Mouse (Mus musculus): ENCODE results near the gene Peli2. TPM values are rescaled to one million over a fixed set of nuclear protein-coding genes. Genes with fewer than 3 reads are reported as not detected.

Peli2 gene
- polyA plus RNA-seq, 1 experiment from 2014 or later = 5.1 TPM

DNA sequence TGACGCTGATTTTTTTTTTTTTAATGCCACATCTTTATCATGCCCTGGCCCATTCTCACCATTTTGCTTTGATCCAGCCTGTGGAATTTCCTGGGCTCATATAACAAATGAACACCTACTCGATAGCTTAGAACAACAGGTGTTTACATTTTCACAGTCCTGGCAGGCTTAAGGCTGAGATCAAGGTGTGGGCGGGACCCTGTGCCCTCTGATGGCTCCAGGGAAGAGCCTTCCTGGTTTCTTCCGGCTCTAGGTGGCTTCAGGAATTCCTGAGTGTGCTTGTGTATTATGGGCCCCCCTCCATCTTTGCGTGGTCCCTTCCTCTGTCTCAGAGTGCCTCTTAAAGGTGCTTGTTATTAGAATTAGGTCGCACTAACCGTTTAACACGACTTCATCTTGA is 44.3 kb downstream of the Peli2 start:
- no peaks in the 10 kb centered on the region for H3K4me1 ChIP-seq (ENCODE audit: control insufficient read depth, insufficient read depth, low read length)
- H3K27ac ChIP-seq (ENCODE audit: low read depth, low read length) = no peak overlapping the region
- no peak for ATAC-seq
- H3K4me3 ChIP-seq (ENCODE audit: low read depth, low read length) = no peak overlapping the region
- H3K36me3 ChIP-seq (ENCODE audit: control insufficient read depth, insufficient read depth, low read length) = no peaks in the 10 kb centered on the region
- H3K27me3 ChIP-seq (replicated peaks; ENCODE audit: control insufficient read depth, insufficient read depth, low read length) = no peaks in the 10 kb centered on the region
- DNase-seq (ENCODE audit: low spot score) = no peak
- 75% methylated on average over 8 of the region's 8 CpGs for WGBS
- no peaks in the 10 kb centered on the region for H3K9me3 ChIP-seq (replicated peaks; ENCODE audit: control insufficient read depth, low read length)
- no peak overlapping the region for H3K4me2 ChIP-seq (ENCODE audit: low read length)
- no peak overlapping the region for H3K9ac ChIP-seq (ENCODE audit: low read length)

DNA sequence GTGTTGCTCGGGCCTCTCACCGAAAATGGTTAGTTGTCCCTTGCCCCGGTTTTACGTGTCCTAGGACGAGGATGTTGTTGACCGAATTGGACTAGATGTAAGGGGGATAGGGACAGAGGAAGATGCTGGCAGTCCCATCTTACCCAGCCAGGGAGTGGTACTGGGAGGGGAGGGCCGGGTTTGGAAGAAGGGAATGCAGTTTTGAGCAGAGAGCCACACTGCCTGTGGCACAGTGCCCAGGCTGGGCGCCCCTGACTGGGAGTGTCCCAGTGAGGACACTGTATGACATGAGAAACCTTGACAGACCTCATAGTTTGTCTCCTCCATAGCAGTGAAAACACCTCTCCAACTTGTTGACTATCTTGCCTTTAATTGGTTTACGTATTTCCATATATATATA is 45.8 kb downstream of the Peli2 start:
- Histone ChIP-seq H3K36me3 (ENCODE audit: control insufficient read depth, insufficient read depth, low read length) (no peaks in the 10 kb centered on the region), H3K4me2 (ENCODE audit: low read length) (no peak overlapping the region), H3K9ac (ENCODE audit: low read length) (no peak overlapping the region), H3K27ac (ENCODE audit: low read depth, low read length) (no peak overlapping the region), H3K9me3 (replicated peaks; ENCODE audit: control insufficient read depth, low read length) (no peaks in the 10 kb centered on the region), H3K4me3 (ENCODE audit: low read depth, low read length) (no peak overlapping the region), H3K4me1 (ENCODE audit: control insufficient read depth, insufficient read depth, low read length) (peaks cover 2% of the 10 kb centered on the region), H3K27me3 (replicated peaks; ENCODE audit: control insufficient read depth, insufficient read depth, low read length) (no peaks in the 10 kb centered on the region)
- no peak for DNase-seq (ENCODE audit: low spot score)
- 87% methylated on average over 9 of the region's 9 CpGs for WGBS
- ATAC-seq = no peak

DNA sequence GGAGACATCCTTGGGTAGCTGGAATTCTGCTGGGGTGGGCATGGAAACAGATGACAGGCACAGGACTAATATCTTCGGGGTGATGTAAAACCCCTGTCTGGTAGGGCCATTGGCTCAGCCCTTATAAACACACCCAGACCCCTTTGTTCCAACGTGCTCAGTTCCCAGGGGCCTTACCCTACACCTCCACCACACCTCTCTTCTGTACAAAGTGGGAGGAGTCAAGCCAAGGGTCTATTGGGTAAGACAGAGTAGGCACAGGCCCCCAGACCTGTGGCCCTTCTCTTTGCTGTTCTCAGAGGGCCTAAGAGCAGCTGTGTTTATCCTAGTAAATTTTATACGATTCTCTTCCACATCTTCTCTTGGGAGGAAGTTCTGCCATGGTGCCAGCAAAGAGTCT is 46.4 kb downstream of the Peli2 start:
- no peaks in the 10 kb centered on the region for H3K27me3 ChIP-seq (replicated peaks; ENCODE audit: control insufficient read depth, insufficient read depth, low read length)

DNA sequence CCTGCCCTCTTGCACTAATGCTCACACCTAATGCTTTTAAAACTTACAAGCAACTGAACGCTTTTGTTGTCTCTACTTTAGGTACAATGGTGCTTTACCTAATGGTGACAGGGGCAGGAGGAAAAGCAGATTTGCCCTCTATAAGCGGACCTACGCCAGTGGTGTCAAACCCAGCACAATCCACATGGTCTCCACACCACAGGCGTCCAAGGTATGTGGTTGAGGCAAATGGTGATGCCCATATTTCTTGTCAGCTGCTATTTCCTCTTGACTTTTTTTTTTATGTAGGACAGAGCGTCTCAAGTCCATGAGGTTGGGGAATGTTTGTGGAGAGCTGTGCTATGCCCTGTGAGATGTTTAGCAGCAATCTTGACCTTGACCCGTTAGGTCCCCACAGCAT is 47.5 kb downstream of the Peli2 start:
- no peaks in the 10 kb centered on the region for H3K9me3 ChIP-seq (replicated peaks; ENCODE audit: control insufficient read depth, low read length)
- H3K27me3 ChIP-seq (replicated peaks; ENCODE audit: control insufficient read depth, insufficient read depth, low read length) = no peaks in the 10 kb centered on the region
- DNase-seq (ENCODE audit: low spot score) (no peak), ATAC-seq (no peak)
- H3K4me2 ChIP-seq (ENCODE audit: low read length) = no peak overlapping the region
- WGBS = 94% methylated on average over 6 of the region's 6 CpGs
- peaks cover 7% of the 10 kb centered on the region for H3K4me1 ChIP-seq (ENCODE audit: control insufficient read depth, insufficient read depth, low read length)
- no peak overlapping the region for H3K27ac ChIP-seq (ENCODE audit: low read depth, low read length)
- no peak overlapping the region for H3K9ac ChIP-seq (ENCODE audit: low read length)
- no peaks in the 10 kb centered on the region for H3K36me3 ChIP-seq (ENCODE audit: control insufficient read depth, insufficient read depth, low read length)
- no peak overlapping the region for H3K4me3 ChIP-seq (ENCODE audit: low read depth, low read length)

More for the DNA sequence above, 46.4 kb downstream of the Peli2 start:
- Histone ChIP-seq H3K9me3 (replicated peaks; ENCODE audit: control insufficient read depth, low read length) (no peaks in the 10 kb centered on the region), H3K27ac (ENCODE audit: low read depth, low read length) (no peak overlapping the region), H3K9ac (ENCODE audit: low read length) (no peak overlapping the region), H3K4me2 (ENCODE audit: low read length) (no peak overlapping the region), H3K4me1 (ENCODE audit: control insufficient read depth, insufficient read depth, low read length) (peaks cover 7% of the 10 kb centered on the region), H3K36me3 (ENCODE audit: control insufficient read depth, insufficient read depth, low read length) (no peaks in the 10 kb centered on the region), H3K4me3 (ENCODE audit: low read depth, low read length) (no peak overlapping the region)
- ATAC-seq (no peak), DNase-seq (ENCODE audit: low spot score) (no peak)
- WGBS = 64% methylated on average over 3 of the region's 3 CpGs

DNA sequence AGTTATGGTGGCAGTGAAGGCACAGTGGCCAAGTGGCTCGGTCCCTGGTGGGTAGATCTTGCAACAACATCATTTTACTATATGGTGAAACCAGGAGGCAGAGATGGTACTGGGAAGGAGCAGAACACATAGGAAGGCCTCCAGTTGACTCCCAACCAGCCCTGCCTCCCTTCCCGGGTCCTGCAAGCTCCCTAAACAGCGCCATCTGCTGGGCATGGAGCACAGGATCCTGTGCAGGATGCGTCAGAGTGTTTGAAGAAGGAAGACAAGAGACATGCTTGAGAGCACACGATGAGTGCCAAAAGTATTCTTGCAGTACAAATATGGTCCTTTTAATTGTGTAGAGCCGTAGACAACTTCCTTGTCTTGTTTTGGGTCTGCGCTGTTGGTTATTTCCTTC is 49.3 kb downstream of the Peli2 start:
- Histone ChIP-seq H3K27me3 (replicated peaks; ENCODE audit: control insufficient read depth, insufficient read depth, low read length) (no peaks in the 10 kb centered on the region), H3K36me3 (ENCODE audit: control insufficient read depth, insufficient read depth, low read length) (no peaks in the 10 kb centered on the region), H3K9ac (ENCODE audit: low read length) (no peak overlapping the region), H3K4me3 (ENCODE audit: low read depth, low read length) (no peak overlapping the region), H3K4me2 (ENCODE audit: low read length) (no peak overlapping the region), H3K4me1 (ENCODE audit: control insufficient read depth, insufficient read depth, low read length) (peaks cover 7% of the 10 kb centered on the region), H3K27ac (ENCODE audit: low read depth, low read length) (no peak overlapping the region), H3K9me3 (replicated peaks; ENCODE audit: control insufficient read depth, low read length) (no peaks in the 10 kb centered on the region)
- WGBS = 47% methylated on average over 7 of the region's 7 CpGs
- ATAC-seq (0 out of 2 replicates have a peak, but pooled peaks have one; percentile 38), DNase-seq (ENCODE audit: low spot score) (peak; percentile 58)

DNA sequence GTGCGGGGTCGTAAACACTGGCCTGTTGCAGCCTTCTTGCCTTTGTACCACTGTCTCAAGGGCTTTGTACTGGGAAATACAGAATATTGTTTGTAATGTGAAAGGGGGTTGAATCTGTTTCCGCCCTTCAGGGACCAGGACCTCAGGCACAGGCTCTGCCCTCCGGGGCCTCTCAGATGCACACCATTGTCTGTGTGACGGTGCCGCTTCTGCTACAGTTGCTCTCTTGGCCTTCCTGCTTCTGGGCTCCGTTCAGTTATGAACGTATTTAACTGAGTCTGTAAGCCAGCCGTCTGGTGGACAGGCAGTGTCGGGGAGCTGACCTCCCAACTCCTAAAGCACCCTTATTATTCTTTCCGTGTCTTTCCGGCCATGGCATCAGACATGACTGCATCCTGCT is 50.6 kb downstream of the Peli2 start:
- H3K9me3 ChIP-seq (replicated peaks; ENCODE audit: control insufficient read depth, low read length) = no peaks in the 10 kb centered on the region
- H3K9ac ChIP-seq (ENCODE audit: low read length) = no peak overlapping the region
- DNase-seq (ENCODE audit: low spot score) (no peak), ATAC-seq (no peak)
- 38% methylated on average over 12 of the region's 12 CpGs for WGBS
- H3K27me3 ChIP-seq (replicated peaks; ENCODE audit: control insufficient read depth, insufficient read depth, low read length) = no peaks in the 10 kb centered on the region
- H3K4me1 ChIP-seq (ENCODE audit: control insufficient read depth, insufficient read depth, low read length) = peaks cover 7% of the 10 kb centered on the region
- H3K4me2 ChIP-seq (ENCODE audit: low read length) = no peak overlapping the region
- H3K36me3 ChIP-seq (ENCODE audit: control insufficient read depth, insufficient read depth, low read length) = no peaks in the 10 kb centered on the region
- no peak overlapping the region for H3K4me3 ChIP-seq (ENCODE audit: low read depth, low read length)
- no peak overlapping the region for H3K27ac ChIP-seq (ENCODE audit: low read depth, low read length)

DNA sequence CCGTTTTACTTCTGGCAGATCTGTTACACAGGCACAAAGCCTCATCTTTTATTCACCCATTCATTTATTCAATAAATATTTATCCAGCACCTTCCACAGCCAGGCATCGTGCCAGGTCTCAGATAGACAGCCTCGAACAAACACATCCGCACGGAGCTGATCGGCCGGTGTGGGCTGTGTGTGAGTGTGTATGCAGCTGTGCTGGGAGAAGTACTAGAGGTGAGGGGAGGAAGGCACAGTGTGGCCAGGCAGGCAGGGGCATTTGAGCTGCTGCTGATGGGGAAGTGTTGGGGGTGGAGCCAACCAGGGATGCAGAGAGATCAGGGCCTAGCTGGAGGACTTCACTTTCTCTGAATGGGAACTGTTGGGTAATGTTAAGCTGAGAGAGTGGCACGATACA is 51.4 kb downstream of the Peli2 start:
- Histone ChIP-seq H3K9me3 (replicated peaks; ENCODE audit: control insufficient read depth, low read length) (no peaks in the 10 kb centered on the region), H3K27me3 (replicated peaks; ENCODE audit: control insufficient read depth, insufficient read depth, low read length) (no peaks in the 10 kb centered on the region), H3K4me1 (ENCODE audit: control insufficient read depth, insufficient read depth, low read length) (peaks cover 7% of the 10 kb centered on the region), H3K27ac (ENCODE audit: low read depth, low read length) (no peak overlapping the region), H3K36me3 (ENCODE audit: control insufficient read depth, insufficient read depth, low read length) (no peaks in the 10 kb centered on the region), H3K4me3 (ENCODE audit: low read depth, low read length) (no peak overlapping the region), H3K9ac (ENCODE audit: low read length) (no peak overlapping the region), H3K4me2 (ENCODE audit: low read length) (no peak overlapping the region)
- DNase-seq (ENCODE audit: low spot score) (peak; percentile 72), ATAC-seq (peak; percentile 78)
- 10% methylated on average over 8 of the region's 8 CpGs for WGBS

DNA sequence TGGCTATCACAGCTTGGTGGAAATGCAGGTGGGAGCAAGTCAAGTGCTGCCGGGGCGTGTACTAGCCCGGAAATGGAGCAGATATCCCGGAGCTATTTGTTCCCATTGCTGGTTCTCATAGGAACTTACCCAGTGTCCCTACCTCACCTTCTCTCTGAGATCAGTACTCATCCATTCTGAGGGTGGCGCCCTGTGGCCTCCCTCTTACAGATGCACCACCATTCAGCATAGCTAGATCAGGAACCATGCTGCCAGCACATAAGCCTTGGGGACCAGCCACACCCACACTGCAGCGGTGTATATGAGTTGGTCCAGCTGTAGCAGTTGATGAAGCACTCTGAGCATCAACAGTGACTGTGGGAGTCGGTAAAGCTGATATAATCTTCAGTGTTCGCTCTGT is 52.3 kb downstream of the Peli2 start:
- Histone ChIP-seq H3K27ac (ENCODE audit: low read depth, low read length) (no peak overlapping the region), H3K9ac (ENCODE audit: low read length) (no peak overlapping the region), H3K9me3 (replicated peaks; ENCODE audit: control insufficient read depth, low read length) (no peaks in the 10 kb centered on the region), H3K27me3 (replicated peaks; ENCODE audit: control insufficient read depth, insufficient read depth, low read length) (no peaks in the 10 kb centered on the region), H3K4me1 (ENCODE audit: control insufficient read depth, insufficient read depth, low read length) (peaks cover 7% of the 10 kb centered on the region), H3K4me3 (ENCODE audit: low read depth, low read length) (no peak overlapping the region), H3K4me2 (ENCODE audit: low read length) (no peak overlapping the region), H3K36me3 (ENCODE audit: control insufficient read depth, insufficient read depth, low read length) (no peaks in the 10 kb centered on the region)
- ATAC-seq (no peak), DNase-seq (ENCODE audit: low spot score) (no peak)
- 96% methylated on average over 8 of the region's 8 CpGs for WGBS

DNA sequence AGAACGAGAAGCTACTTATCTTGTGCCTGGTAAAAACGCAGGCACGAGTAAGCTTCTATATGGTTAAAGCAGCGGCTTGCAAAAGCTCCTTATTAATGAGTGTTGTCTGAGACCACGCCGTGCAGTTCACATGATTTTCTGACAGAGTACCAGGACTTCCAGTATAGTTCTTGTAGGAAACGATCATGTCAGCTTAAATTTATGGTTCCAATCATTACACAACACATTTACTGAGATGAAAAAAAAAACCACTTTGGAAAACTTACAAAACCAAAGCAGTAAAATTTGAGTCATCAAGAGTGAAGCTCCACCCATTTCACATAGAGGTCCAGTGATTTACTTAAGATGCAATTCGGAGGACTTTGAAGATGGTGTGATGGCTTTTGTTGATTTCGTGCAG is 53.2 kb downstream of the Peli2 start:
- 86% methylated on average over 9 of the region's 9 CpGs for WGBS
- no peaks in the 10 kb centered on the region for H3K9me3 ChIP-seq (replicated peaks; ENCODE audit: control insufficient read depth, low read length)

More for the DNA sequence above, 53.2 kb downstream of the Peli2 start:
- Histone ChIP-seq H3K27ac (ENCODE audit: low read depth, low read length) (no peak overlapping the region), H3K4me2 (ENCODE audit: low read length) (no peak overlapping the region), H3K9ac (ENCODE audit: low read length) (no peak overlapping the region), H3K4me3 (ENCODE audit: low read depth, low read length) (no peak overlapping the region), H3K27me3 (replicated peaks; ENCODE audit: control insufficient read depth, insufficient read depth, low read length) (no peaks in the 10 kb centered on the region), H3K36me3 (ENCODE audit: control insufficient read depth, insufficient read depth, low read length) (no peaks in the 10 kb centered on the region), H3K4me1 (ENCODE audit: control insufficient read depth, insufficient read depth, low read length) (peaks cover 7% of the 10 kb centered on the region)
- no peak for DNase-seq (ENCODE audit: low spot score)
- ATAC-seq = no peak
